Mouse (Mus musculus): ENCODE data around the gene Htr7. TPM values are rescaled to one million over a fixed set of nuclear protein-coding genes. Genes with fewer than 3 reads are reported as not detected.

The Htr7 gene
- under 1 TPM; 0.33 to 0.71 TPM for polyA plus RNA-seq (2017; shearing (Covaris generic))

DNA sequence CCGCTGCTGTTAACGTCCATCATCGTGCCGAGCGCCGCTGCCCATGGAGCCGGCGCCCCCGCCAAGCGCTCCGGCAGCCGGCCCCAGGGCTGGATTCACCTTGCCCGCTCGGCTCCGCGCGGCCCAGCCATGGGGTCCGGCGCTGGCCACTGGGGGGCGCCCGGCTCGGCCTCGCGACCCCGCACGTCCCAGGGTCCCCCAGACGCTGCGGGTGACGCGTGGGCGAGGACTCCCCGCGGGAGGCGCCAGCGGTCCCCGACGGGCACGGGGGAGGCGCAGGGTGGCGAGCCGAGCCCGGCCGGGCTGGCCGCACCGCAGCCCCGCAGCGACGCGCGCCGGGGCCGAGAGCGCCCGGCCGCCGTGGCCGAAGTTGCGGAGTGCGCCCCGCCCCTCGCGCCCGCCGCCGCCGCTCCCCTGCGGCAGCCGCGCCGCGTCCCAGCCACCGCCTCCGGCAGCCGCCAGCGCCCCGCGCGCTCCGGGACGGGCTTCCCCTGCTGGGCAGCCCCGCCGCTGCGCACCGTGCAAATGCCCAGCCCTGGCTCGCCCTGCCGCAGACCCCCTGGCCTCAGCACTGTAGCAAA is at the start of gene Htr7:
Gene Htr7, minus strand, starts transcription at position 277 of the 581 bp plus-strand sequence.

DNA sequence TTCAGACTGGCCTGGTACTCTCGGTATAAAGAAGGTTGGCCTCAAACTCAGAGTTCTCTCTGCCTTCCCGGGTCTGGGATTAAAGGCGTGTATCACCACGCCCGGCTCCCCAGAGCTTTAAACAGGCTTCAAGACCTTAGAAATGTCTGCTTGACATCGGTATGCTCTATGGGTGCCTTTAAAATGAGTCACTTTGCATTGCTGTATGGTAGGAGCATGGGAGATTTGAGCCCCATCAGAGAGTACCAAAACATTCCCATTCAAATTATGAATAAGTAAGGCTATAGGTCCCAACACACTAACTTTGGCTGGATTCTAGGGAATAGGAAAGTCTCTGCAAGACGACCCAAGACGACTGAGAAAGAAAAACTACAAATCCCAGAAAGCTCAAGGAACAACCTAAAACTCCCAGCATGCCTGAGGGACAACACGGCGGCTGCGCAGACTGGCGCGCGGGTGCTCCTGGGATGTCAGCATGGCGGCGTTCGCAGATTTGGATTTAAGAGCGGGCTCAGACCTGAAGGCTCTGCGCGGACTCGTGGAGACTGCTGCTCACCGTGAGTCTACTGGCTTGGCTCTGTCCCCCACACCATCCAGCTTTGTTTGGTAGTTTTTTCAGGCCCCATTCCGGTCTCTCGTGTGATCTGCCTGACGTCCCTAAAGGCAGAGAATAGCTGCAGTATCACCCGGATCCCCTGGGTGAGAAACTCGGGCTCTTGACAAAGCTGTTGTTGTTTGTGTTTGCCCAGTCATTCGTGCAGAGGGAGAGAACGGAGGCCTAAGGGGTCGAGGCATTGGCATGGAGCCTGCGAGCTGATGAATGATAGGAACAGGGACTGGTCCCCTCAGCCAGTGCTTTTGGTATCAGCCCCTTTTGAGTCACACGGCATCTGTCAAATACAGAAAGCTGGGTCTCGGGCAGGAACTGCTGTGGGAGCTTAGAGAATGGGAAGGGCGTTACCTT is 26.2 kb upstream of the Htr7 start, which contains the start of gene Rpp30:
Gene Rpp30, plus strand, starts transcription at position 455 of the 964 bp plus-strand sequence.

Other genes with a start within 250 kb of the Htr7 start
- 10 to 100 TPM; 41.2 to 59.5 TPM for gene Rpp30, start 26.2 kb upstream of the Htr7 start, polyA plus RNA-seq (2017; shearing (Covaris generic))
- gene Ankrd1, start 62.6 kb upstream of the Htr7 start, polyA plus RNA-seq (2017; shearing (Covaris generic)): 1 to 10 TPM in 1 of 2 experiments, under 1 TPM in 1; 0.59 to 1.6 TPM

Data from inflammation-experienced regulatory T-cells (primary cell).